Mouse (Mus musculus): ENCODE measurements around the gene Olfr458. TPM values are rescaled to one million over a fixed set of nuclear protein-coding genes. Genes with fewer than 3 reads are reported as not detected.

Gene Olfr458
- polyA plus RNA-seq, 1 experiment from 2014 or later = not detected

DNA sequence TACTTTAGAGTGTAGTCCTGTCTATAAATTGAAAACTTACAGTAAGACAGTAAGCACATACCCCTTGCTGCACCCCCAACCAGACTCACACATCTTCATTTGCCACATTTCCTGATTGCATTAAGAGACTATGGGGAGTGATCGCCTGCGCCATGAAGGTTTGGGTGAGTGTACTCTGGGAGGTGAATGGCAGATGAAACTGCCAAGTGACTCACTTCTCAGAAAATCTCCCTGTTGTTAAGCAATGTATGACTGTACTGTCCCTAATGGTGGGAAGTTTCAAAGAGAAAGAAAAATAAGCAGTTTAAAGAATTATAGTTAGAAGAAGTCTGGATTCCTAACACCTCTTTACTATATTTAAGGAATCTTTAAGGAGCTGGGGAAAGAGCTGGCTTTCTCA is 45.6 kb downstream of the Olfr458 start:
- Histone ChIP-seq H3K4me3 (ENCODE audit: low read length) (no peak overlapping the region), H3K27ac (ENCODE audit: low read length) (no peak overlapping the region), H3K9ac (ENCODE audit: low read length) (no peak overlapping the region), H3K9me3 (replicated peaks; ENCODE audit: control insufficient read depth, low read length) (no peaks in the 10 kb centered on the region), H3K4me1 (ENCODE audit: control insufficient read depth, insufficient read depth, low read length) (no peaks in the 10 kb centered on the region), H3K4me2 (ENCODE audit: low read depth, low read length) (no peak overlapping the region), H3K27me3 (ENCODE audit: control insufficient read depth, insufficient read depth, low read length) (no peaks in the 10 kb centered on the region), H3K36me3 (ENCODE audit: control insufficient read depth, insufficient read depth) (no peaks in the 10 kb centered on the region)
- ATAC-seq (replicated peaks; ENCODE audit: extremely low read depth, insufficient read depth, low FRiP score) = no peak
- 91% methylated on average over 2 of the region's 2 CpGs for WGBS

Other genes starting within 250 kb of the Olfr458 start
- gene Tas2r144, start 249.9 kb downstream of the Olfr458 start, polyA plus RNA-seq (2015; fragmentation: Nextera tagmentation; extraction: Ambion mirVana) = not detected in 2 replicates
- gene Gstk1, start 219.3 kb downstream of the Olfr458 start, polyA plus RNA-seq (2015; fragmentation: Nextera tagmentation; extraction: Ambion mirVana) = 18.4 and 20.0 TPM in 2 replicates
- 0.20 and 0.34 TPM in 2 replicates for gene Tmem139, start 203.2 kb downstream of the Olfr458 start, polyA plus RNA-seq (2015; fragmentation: Nextera tagmentation; extraction: Ambion mirVana)
- gene Casp2, start 200.2 kb downstream of the Olfr458 start, polyA plus RNA-seq (2015; fragmentation: Nextera tagmentation; extraction: Ambion mirVana) = 34.3 and 38.7 TPM in 2 replicates
- 0.34 and 0.45 TPM in 2 replicates for gene Clcn1, start 178.5 kb downstream of the Olfr458 start, polyA plus RNA-seq (2015; fragmentation: Nextera tagmentation; extraction: Ambion mirVana)
- 0.17 and 0.21 TPM in 2 replicates for gene Fam131b, start 140.6 kb downstream of the Olfr458 start, polyA plus RNA-seq (2015; fragmentation: Nextera tagmentation; extraction: Ambion mirVana)
- gene Zyx, start 115.6 kb downstream of the Olfr458 start, polyA plus RNA-seq (2015; fragmentation: Nextera tagmentation; extraction: Ambion mirVana) = 152 and 159 TPM in 2 replicates
- 1.9 and 2.9 TPM in 2 replicates for gene Epha1, start 91.9 kb downstream of the Olfr458 start, polyA plus RNA-seq (2015; fragmentation: Nextera tagmentation; extraction: Ambion mirVana)
- not detected in 2 replicates for gene Tas2r143, start 65.0 kb downstream of the Olfr458 start, polyA plus RNA-seq (2015; fragmentation: Nextera tagmentation; extraction: Ambion mirVana)
- not detected in 2 replicates for gene Tas2r135, start 59.8 kb downstream of the Olfr458 start, polyA plus RNA-seq (2015; fragmentation: Nextera tagmentation; extraction: Ambion mirVana)
- gene Tas2r126, start 30.7 kb downstream of the Olfr458 start, polyA plus RNA-seq (2015; fragmentation: Nextera tagmentation; extraction: Ambion mirVana) = not detected in 2 replicates
- gene Olfr457, start 11.1 kb upstream of the Olfr458 start, polyA plus RNA-seq (2015; fragmentation: Nextera tagmentation; extraction: Ambion mirVana) = not detected in 2 replicates
- gene Olfr456, start 22.0 kb upstream of the Olfr458 start, polyA plus RNA-seq (2015; fragmentation: Nextera tagmentation; extraction: Ambion mirVana) = 0.14 and 0.18 TPM in 2 replicates
- not detected in 2 replicates for gene Olfr455, start 82.4 kb upstream of the Olfr458 start, polyA plus RNA-seq (2015; fragmentation: Nextera tagmentation; extraction: Ambion mirVana)
- gene Tcaf3, start 132.5 kb upstream of the Olfr458 start, polyA plus RNA-seq (2015; fragmentation: Nextera tagmentation; extraction: Ambion mirVana) = 0.06 TPM in 1 of 2 replicates, not detected in the other
- 3.7 and 4.0 TPM in 2 replicates for gene Tcaf2, start 180.1 kb upstream of the Olfr458 start, polyA plus RNA-seq (2015; fragmentation: Nextera tagmentation; extraction: Ambion mirVana)
- gene Tcaf1, start 244.9 kb upstream of the Olfr458 start, polyA plus RNA-seq (2015; fragmentation: Nextera tagmentation; extraction: Ambion mirVana) = 39.1 and 45.1 TPM in 2 replicates

Measured in heart, embryonic 16.5 days (tissue).